Mouse (Mus musculus): Measurements from ENCODE around the gene Myof. TPM values are rescaled to one million over a fixed set of nuclear protein-coding genes. Genes with fewer than 3 reads are reported as not detected.
A peak's percentile ranks its signal among the peaks of the same experiment; 100 is the strongest.

Gene Myof
- total and polyA plus RNA-seq, 2 experiments from 2014 or later: 1.5 to 5.1 TPM

DNA sequence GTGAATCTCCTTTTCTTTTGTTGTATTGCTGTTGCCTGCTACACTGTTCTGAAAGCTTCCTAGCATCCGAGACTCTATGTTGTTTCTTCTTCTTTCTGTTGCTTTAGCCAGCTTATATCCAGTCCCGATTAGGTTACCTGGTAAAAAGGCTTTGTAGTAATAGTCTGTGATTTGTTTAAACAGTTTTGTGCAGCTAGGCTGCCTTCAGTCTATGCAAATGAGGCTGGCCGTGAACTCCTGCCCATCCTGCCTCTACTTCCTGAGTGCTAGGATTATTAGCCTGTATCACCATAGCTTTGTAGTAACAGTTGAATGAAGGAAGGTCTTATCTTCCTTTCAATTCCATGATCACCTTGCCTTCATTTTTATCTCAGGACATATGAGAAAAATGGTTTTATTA lies 12.9 kb upstream of the Myof start:
- H3K4me2 ChIP-seq (ENCODE audit: low read depth): 0 out of 2 replicates have a peak overlapping the region, but pooled peaks have one; percentile 95
- H3K27ac ChIP-seq (ENCODE audit: low read depth, low read length): no peak overlapping the region
- DNase-seq (no peak), ATAC-seq (no peak)
- no peak overlapping the region for H3K9ac ChIP-seq
- WGBS: 40% methylated on average over 3 of the region's 3 CpGs
- no peaks in the 10 kb centered on the region for H3K36me3 ChIP-seq (ENCODE audit: insufficient read depth)
- no peaks in the 10 kb centered on the region for H3K27me3 ChIP-seq (ENCODE audit: insufficient read depth, low read length)
- no peaks in the 10 kb centered on the region for H3K9me3 ChIP-seq (ENCODE audit: low read length)
- no peak overlapping the region for H3K4me3 ChIP-seq (ENCODE audit: low read depth, low read length)
- no peak for TF ChIP-seq CTCF (IDR thresholded peaks at IDR 0.05; ENCODE audit: low read depth)
- H3K4me1 ChIP-seq (ENCODE audit: insufficient read depth): peaks cover 4% of the 10 kb centered on the region; the same call in 1 of the 2 replicates

DNA sequence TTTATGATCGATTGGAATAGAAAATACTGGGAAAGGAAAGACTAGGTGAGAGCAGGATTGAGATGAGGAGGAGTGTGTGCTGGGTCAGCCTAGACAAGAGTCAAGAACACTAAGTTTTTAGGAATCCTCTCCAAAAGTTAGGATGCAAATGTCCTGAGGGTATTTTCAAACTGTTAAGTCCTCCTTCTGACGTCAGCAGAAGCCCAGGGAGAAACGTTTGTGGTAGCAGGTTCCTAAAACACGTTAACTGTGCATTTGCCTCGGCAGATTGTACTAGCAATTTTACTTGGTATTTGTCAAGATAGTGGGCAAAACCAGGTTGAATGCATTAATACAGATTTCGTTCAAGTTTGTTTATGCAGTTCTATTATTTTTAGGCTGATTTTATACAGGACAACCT lies 12.4 kb upstream of the Myof start:
- 16% methylated on average over 6 of the region's 6 CpGs for WGBS
- Histone ChIP-seq H3K4me3 (ENCODE audit: low read depth, low read length) (peak overlapping the region; percentile 60; the same call in 1 of the 2 replicates), H3K9ac (no peak overlapping the region), H3K27ac (ENCODE audit: low read depth, low read length) (no peak overlapping the region), H3K9me3 (ENCODE audit: low read length) (no peaks in the 10 kb centered on the region), H3K4me2 (ENCODE audit: low read depth) (0 out of 2 replicates have a peak overlapping the region, but pooled peaks have one; percentile 95), H3K27me3 (ENCODE audit: insufficient read depth, low read length) (no peaks in the 10 kb centered on the region), H3K4me1 (ENCODE audit: insufficient read depth) (peaks cover 4% of the 10 kb centered on the region; the same call in 1 of the 2 replicates), H3K36me3 (ENCODE audit: insufficient read depth) (no peaks in the 10 kb centered on the region)
- ATAC-seq (no peak), DNase-seq (no peak)
- TF ChIP-seq CTCF (IDR thresholded peaks at IDR 0.05; ENCODE audit: low read depth): no peak

DNA sequence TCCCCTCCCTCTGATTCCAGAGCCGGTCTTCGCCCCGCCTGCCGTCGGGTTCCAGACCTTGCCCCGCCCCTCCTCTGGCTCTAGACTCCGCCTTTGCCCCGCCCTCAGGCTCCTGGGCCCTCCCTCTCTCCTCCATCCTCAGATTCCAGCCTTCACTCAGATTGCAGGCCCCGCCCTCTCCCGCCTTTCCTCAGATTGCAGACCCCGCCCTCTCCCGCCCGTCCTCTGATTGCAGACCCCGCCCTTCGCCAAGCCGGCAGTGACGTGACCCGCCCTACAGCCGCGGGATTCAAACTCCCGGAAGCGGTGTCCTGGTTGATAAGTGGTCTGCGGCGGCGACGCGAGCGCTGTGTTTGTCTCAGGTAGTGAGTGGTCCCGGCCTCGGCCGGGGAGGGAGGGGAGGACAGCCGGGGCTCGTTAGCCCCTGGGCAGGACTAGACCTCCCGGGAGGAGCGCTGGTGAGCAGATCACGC lies 11.4 kb upstream of the Myof start, which contains the start of gene Cep55:
TSS of gene Cep55 (plus strand) at position 292 of the 473 bp plus-strand sequence.
- peak; percentile 29; the same call in 1 of the 2 replicates for TF ChIP-seq CTCF (IDR thresholded peaks at IDR 0.05; ENCODE audit: low read depth)
- ATAC-seq: peak; percentile 96
- Histone ChIP-seq H3K36me3 (ENCODE audit: insufficient read depth) (no peaks in the 10 kb centered on the region), H3K4me1 (ENCODE audit: insufficient read depth) (peaks cover 4% of the 10 kb centered on the region; the same call in 1 of the 2 replicates), H3K27ac (ENCODE audit: low read depth, low read length) (peak within 1 kb of the TSS; percentile 58), H3K27me3 (ENCODE audit: insufficient read depth, low read length) (no peaks in the 10 kb centered on the region), H3K9ac (peak within 1 kb of the TSS; percentile 63), H3K4me2 (ENCODE audit: low read depth) (peak within 1 kb of the TSS; percentile 95), H3K9me3 (ENCODE audit: low read length) (no peaks in the 10 kb centered on the region), H3K4me3 (ENCODE audit: low read depth, low read length) (peak within 1 kb of the TSS; percentile 60)
- DNase-seq: peak; percentile 98
- WGBS: 1% methylated on average over 35 of the region's 36 CpGs

DNA sequence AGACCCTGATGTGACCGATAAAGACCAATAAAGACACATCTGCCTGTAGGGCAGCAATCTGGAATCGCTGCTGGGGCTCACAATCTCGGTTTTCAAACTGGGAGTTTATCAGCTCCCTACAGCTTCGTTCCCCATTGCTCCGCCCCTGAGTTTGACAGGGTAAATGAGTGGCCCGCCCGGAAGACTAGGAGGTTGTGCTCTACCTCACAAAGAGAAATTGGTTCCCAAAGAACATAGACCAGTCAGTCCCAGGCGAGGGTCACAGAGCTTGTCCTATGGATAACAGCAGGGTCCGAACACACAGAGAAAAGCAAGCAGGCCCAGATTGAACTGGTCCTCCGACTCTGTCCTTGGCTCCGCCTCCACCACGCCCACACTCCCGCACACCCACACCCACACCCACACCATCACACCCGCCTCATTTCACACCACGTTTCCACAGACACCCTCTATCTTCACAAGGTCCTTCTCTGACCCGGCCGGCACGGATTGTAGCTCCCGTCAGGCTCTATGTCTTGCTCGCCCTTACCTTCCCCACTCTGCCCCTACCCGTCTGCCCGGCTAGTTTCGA lies 10.9 kb upstream of the Myof start:
- no peak for TF ChIP-seq CTCF (IDR thresholded peaks at IDR 0.05; ENCODE audit: low read depth)
- no peaks in the 10 kb centered on the region for H3K9me3 ChIP-seq (ENCODE audit: low read length)
- H3K4me2 ChIP-seq (ENCODE audit: low read depth): peak overlapping the region; percentile 56
- ATAC-seq: peak; percentile 91
- peaks cover 4% of the 10 kb centered on the region; the same call in 1 of the 2 replicates for H3K4me1 ChIP-seq (ENCODE audit: insufficient read depth)
- no peak for DNase-seq
- peak overlapping the region; percentile 60 for H3K4me3 ChIP-seq (ENCODE audit: low read depth, low read length)
- no peaks in the 10 kb centered on the region for H3K36me3 ChIP-seq (ENCODE audit: insufficient read depth)
- H3K9ac ChIP-seq: peak overlapping the region; percentile 63
- H3K27ac ChIP-seq (ENCODE audit: low read depth, low read length): peak overlapping the region; percentile 58
- H3K27me3 ChIP-seq (ENCODE audit: insufficient read depth, low read length): no peaks in the 10 kb centered on the region
- under 1% methylated on average over 23 of the region's 23 CpGs for WGBS

DNA sequence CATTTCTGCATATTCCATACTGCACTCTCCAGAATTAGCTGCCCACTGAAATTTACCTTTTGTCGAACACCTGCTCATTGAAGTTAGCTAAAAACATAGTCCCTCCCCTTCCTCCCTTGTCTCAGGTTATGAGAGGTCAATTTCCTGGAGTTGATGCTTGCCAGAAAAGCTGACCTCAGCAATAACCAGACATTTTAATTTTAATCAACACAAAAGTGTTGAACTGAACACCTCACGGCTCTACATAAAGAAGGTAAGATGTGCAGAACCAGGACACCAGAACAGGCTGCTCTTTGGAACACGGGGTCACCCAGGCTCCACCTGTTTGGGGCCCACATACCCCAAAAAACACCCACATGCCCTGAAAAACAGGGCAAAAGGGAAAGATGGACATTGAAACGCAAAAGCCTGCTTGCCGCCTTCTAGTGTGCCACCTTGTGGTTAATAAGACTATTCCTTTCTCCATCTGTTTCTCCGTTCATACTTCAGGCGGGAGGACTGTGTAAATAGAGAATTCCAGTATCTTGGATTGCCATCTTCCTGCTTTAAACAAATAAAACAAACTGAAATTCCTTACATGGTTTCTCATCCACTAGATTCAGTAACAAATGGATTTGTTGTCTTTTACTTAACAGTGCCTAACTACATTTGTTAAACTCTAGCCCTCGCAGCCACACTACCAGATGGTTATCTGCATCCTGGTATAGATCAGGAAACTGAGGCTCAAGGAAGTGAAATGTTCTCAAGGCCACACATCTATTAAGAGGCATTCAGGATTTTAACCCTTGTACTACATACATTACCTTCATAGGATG lies 10.1 kb upstream of the Myof start:
- Histone ChIP-seq H3K27me3 (ENCODE audit: insufficient read depth, low read length) (no peaks in the 10 kb centered on the region), H3K36me3 (ENCODE audit: insufficient read depth) (no peaks in the 10 kb centered on the region), H3K4me2 (ENCODE audit: low read depth) (peak overlapping the region; percentile 56), H3K4me1 (ENCODE audit: insufficient read depth) (peaks cover 4% of the 10 kb centered on the region; the same call in 1 of the 2 replicates), H3K9me3 (ENCODE audit: low read length) (no peaks in the 10 kb centered on the region), H3K4me3 (ENCODE audit: low read depth, low read length) (peak overlapping the region; percentile 60), H3K27ac (ENCODE audit: low read depth, low read length) (no peak overlapping the region), H3K9ac (peak overlapping the region; percentile 63)
- DNase-seq (peak; percentile 74), ATAC-seq (no peak)
- WGBS: 30% methylated on average over 8 of the region's 8 CpGs
- TF ChIP-seq CTCF (IDR thresholded peaks at IDR 0.05; ENCODE audit: low read depth): peak; percentile 84

DNA sequence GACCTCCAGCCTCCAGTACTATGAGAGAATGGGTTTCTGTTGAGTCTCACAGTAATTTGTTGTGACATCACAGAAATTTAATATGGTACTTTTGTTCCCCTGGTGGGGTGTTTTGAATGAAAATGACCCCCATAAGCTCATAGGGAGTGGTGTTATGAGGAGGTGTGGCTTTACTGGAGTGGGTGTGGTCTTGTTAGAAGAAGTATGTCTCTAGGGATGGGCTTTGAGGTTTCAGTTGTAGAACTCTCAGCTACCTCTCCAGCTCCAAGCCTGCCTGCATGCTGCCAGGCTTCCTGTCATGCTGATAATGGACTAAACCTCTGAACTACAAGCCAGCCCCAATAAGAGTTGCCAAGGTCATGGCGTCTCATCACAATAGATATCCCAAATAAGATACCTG lies 6.3 kb upstream of the Myof start:
- H3K4me1 ChIP-seq (ENCODE audit: insufficient read depth): peaks cover 4% of the 10 kb centered on the region; the same call in 1 of the 2 replicates
- H3K9me3 ChIP-seq (ENCODE audit: low read length): no peaks in the 10 kb centered on the region
- no peaks in the 10 kb centered on the region for H3K36me3 ChIP-seq (ENCODE audit: insufficient read depth)
- no peak overlapping the region for H3K9ac ChIP-seq
- DNase-seq (no peak), ATAC-seq (no peak)
- no peak overlapping the region for H3K4me3 ChIP-seq (ENCODE audit: low read depth, low read length)
- TF ChIP-seq CTCF (IDR thresholded peaks at IDR 0.05; ENCODE audit: low read depth): no peak
- H3K27me3 ChIP-seq (ENCODE audit: insufficient read depth, low read length): no peaks in the 10 kb centered on the region
- 94% methylated on average over 1 of the region's 1 CpGs for WGBS
- no peak overlapping the region for H3K27ac ChIP-seq (ENCODE audit: low read depth, low read length)
- H3K4me2 ChIP-seq (ENCODE audit: low read depth): no peak overlapping the region

DNA sequence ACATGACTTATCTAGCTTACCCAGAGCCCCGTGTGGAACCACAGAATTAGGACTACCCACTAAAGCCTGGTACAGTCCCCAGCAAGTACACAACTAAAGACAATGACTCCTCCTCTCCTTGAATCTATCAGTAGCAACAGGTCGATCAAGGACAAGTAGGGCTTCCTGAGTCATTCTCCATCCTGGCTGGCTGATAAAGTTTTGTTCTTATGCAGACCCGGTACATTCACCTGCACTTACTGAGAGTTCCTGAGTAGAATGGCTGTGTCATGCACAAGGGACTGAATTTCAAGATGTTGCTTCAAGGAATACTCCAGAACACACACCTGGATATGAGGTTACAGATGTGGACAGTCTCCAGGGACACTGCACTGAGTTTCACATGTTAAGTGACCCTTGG lies 1.8 kb upstream of the Myof start:
- TF ChIP-seq CTCF (IDR thresholded peaks at IDR 0.05; ENCODE audit: low read depth): no peak
- Histone ChIP-seq H3K4me1 (ENCODE audit: insufficient read depth) (no peaks in the 10 kb centered on the region), H3K9me3 (ENCODE audit: low read length) (no peaks in the 10 kb centered on the region), H3K27me3 (ENCODE audit: insufficient read depth, low read length) (peaks cover 4% of the 10 kb centered on the region), H3K4me2 (ENCODE audit: low read depth) (no peak overlapping the region), H3K4me3 (ENCODE audit: low read depth, low read length) (no peak overlapping the region), H3K36me3 (ENCODE audit: insufficient read depth) (no peaks in the 10 kb centered on the region), H3K27ac (ENCODE audit: low read depth, low read length) (no peak overlapping the region), H3K9ac (no peak overlapping the region)
- 91% methylated on average over 3 of the region's 3 CpGs for WGBS
- ATAC-seq: no peak
- no peak for DNase-seq

All from forebrain, postnatal 0 days (tissue).